Mouse (Mus musculus): ENCODE measurements at regions not wholly inside any gene's neighbourhood (a gene's known extent, or its start where the extent isn't known, plus 50 kb on each side); places are given as distances from the start of the nearest gene placed in this dataset.

GRCm38 (mm10) chr1:42018966-42019365, 676.6 kb upstream of the Pou3f3 start:
- intact Hi-C loops (cut with DNase I), result no loop called here
- no peak for TF ChIP-seq CTCF (IDR thresholded peaks at IDR 0.05)
- DNase-seq (ENCODE audit: extremely low spot score in 1 of 2, low spot score in 2 of 2), result no peak
- Histone ChIP-seq H3K4me3 (no peak overlapping the region), H3K27ac (no peak overlapping the region)

- no peak overlapping the region for H3K4me3 ChIP-seq
- TF ChIP-seq CTCF (IDR thresholded peaks at IDR 0.05), result no peak
- intact Hi-C loops (cut with DNase I), result no loop called here
- no peak overlapping the region for H3K27ac ChIP-seq
- no peak for DNase-seq (ENCODE audit: extremely low spot score in 1 of 2, low spot score in 2 of 2)
Observed at GRCm38 (mm10) chr1:42025781-42026180, 669.8 kb upstream of the Pou3f3 start.

DNA sequence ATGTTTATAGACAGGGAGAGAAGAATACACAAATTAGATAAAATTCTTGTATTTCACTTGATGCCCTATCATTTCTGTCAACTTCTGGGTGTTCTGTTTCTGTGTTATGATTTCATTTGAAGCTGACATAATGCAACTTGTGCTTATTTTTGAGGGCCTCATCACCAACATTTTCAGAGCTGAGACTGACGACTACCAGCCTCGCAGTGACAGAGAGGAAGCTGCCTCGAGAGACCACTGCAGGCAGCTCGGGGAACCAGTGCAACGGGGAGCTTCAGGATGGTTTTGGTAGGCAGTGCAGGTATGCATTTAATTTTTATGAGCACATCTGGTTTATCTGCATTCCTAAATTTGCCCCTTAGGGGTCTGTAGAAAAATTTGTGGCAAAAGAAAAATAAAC, 669.1 kb upstream of the Pou3f3 start:
- DNase-seq (ENCODE audit: extremely low spot score in 1 of 2, low spot score in 2 of 2), result no peak
- no peak for TF ChIP-seq CTCF (IDR thresholded peaks at IDR 0.05)
- no peak overlapping the region for H3K27ac ChIP-seq
- intact Hi-C loops (cut with DNase I), result no loop called here
- no peak overlapping the region for H3K4me3 ChIP-seq

GRCm38 (mm10) chr1:42033786-42034185, 661.8 kb upstream of the Pou3f3 start:
- DNase-seq (ENCODE audit: extremely low spot score in 1 of 2, low spot score in 2 of 2), result no peak
- intact Hi-C loops (cut with DNase I), result no loop called here
- H3K27ac ChIP-seq, result no peak overlapping the region
- no peak overlapping the region for H3K4me3 ChIP-seq
- no peak for TF ChIP-seq CTCF (IDR thresholded peaks at IDR 0.05)

DNA sequence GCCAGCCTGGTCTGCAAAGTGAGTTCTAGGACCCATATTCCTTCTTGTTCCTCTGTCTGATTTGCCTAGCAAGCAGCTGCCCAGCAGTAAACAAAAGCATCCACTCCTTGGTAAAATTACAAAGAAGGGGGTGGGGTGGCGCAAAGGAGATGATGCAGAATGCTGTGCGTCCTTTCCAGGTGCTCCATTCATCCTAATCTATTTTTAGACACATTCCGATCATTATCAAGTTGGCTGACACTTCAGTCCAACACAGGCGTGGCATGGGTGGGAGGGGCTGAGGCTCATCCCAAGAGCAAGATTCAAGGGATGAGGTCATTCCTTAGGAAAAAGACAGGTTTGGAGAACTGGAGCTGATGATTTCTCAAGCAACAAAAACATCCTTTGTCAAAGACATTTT, 660.2 kb upstream of the Pou3f3 start:
- no peak overlapping the region for H3K27ac ChIP-seq
- DNase-seq (ENCODE audit: extremely low spot score in 1 of 2, low spot score in 2 of 2), result no peak
- intact Hi-C loops (cut with DNase I), result no loop called here
- H3K4me3 ChIP-seq, result no peak overlapping the region
- TF ChIP-seq CTCF (IDR thresholded peaks at IDR 0.05), result no peak

- intact Hi-C loops (cut with DNase I), result no loop called here
- H3K27ac ChIP-seq, result no peak overlapping the region
- TF ChIP-seq CTCF (IDR thresholded peaks at IDR 0.05), result no peak
- DNase-seq (ENCODE audit: extremely low spot score in 1 of 2, low spot score in 2 of 2), result no peak
- H3K4me3 ChIP-seq, result no peak overlapping the region
Observed at GRCm38 (mm10) chr1:42041544-42041943, 654.0 kb upstream of the Pou3f3 start.

DNA sequence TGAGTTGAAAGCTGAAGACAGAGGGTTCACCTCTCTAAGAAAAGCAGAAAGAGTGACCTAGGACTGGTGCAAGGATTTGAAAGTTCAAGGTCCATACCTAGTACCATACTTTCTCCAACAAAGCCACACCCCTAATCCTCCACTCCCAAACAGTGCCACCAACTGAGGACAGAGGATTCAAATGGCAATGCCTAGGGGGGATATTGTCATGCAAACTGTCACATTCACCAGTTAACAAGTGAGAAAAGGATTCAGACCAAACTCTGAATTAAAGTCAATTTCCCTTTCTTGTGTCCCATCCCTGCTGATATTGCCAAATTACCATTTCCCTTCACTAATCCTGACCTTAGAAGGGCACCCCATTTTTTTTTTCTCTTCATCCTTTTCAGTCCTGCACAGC, 637.1 kb upstream of the Pou3f3 start:
- Histone ChIP-seq H3K4me3 (no peak overlapping the region), H3K27ac (no peak overlapping the region)
- intact Hi-C loops (cut with DNase I), result no loop called here
- no peak for DNase-seq (ENCODE audit: extremely low spot score in 1 of 2, low spot score in 2 of 2)
- no peak for TF ChIP-seq CTCF (IDR thresholded peaks at IDR 0.05)

DNA sequence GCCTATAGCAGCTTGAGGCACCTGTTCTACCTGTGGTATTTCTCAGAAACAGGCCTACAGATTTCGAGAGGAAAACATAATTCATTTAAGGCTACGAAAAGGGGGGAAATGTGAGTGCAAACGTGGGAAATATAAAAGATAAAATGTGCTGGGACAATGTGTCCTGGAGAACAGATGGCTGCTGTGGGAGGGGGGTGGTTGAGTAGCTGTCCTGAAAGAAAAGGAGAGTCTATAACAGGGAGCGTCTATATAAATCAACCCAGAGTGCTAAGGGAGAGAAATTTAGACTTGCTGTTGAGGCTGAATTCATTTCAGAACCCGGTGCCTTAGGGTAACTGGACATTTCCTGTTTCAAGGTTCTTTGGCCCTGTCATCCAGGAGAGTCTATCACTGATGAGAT, 625.5 kb upstream of the Pou3f3 start:
- peak overlapping the region; percentile 64; the same call in 1 of the 2 replicates for H3K27ac ChIP-seq
- intact Hi-C loops (cut with DNase I), result loop anchor here (2.0 kb wide), 1 partner anchor 57 kb away; no protein-coding TSS in a partner anchor

DNA sequence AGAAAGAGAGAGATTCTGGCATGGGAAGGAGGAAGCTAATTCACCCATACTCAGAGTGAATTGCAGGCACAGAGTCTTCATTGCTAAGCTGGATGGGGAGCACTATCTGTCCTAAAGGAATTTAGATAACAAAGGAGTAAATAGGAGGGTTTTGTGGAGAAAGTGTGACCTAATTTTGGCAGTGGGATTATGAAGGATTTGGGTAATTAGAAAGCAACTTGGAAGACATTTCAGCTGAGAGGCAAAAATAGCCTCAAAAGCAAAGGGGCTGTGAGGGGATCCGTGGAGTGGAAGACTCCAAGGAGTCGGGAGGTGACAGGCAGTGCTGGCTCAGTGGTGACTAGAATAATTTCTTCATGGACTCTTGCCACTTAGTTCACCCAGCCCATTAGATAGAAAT, 599.5 kb upstream of the Pou3f3 start:
- no peak for DNase-seq (ENCODE audit: extremely low spot score in 1 of 2, low spot score in 2 of 2)
- TF ChIP-seq CTCF (IDR thresholded peaks at IDR 0.05), result no peak
- Histone ChIP-seq H3K4me3 (no peak overlapping the region), H3K27ac (no peak overlapping the region)
- intact Hi-C loops (cut with DNase I), result no loop called here

More for the DNA sequence above, 625.5 kb upstream of the Pou3f3 start:
- peak in 1 of 2 experiments; percentile 52 for DNase-seq (ENCODE audit: extremely low spot score in 1 of 2, low spot score in 2 of 2)
- H3K4me3 ChIP-seq, result no peak overlapping the region
- TF ChIP-seq CTCF (IDR thresholded peaks at IDR 0.05), result no peak

DNA sequence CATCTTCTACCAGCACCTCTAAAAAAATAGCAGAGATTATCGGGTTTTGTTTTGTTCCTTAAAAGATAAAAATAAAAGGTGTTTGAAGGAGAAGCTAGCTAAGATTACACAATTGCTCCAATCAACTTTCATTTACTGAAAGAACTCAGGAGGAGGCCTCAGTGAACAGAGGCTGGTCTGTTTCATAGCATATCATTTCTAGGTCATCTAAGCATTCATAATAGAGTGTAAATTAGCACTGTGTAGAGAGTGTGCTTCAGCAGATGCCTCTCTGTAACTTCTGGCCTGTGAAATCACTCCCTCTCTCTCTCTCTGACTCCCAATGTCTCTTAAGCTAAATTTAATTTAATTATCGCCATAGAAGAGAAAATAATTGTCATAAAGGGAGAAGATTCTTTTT, 597.0 kb upstream of the Pou3f3 start:
- TF ChIP-seq CTCF (IDR thresholded peaks at IDR 0.05), result no peak
- intact Hi-C loops (cut with DNase I), result no loop called here
- no peak for DNase-seq (ENCODE audit: extremely low spot score in 1 of 2, low spot score in 2 of 2)
- no peak overlapping the region for H3K4me3 ChIP-seq
- no peak overlapping the region for H3K27ac ChIP-seq

DNA sequence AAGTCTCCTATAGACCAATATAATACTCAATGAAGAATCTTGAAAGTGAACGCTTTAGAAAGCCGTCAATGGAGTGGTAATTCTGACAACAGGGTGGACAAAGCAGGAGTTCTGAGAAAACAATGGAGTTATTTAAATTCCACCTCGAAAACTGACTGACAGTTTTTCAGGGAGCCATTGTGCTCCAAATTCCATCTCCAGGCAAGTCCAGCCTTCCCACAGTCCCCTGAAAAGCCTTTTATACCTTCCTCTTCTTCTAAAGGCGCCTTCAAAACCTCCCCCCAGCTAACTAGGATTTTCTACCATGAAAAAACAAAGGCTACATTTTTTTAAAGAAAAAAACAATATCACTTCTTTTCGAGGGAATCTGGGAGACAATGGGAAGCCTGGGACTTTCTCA, 588.0 kb upstream of the Pou3f3 start:
- Histone ChIP-seq H3K4me3 (no peak overlapping the region), H3K27ac (no peak overlapping the region)
- TF ChIP-seq CTCF (IDR thresholded peaks at IDR 0.05), result no peak
- intact Hi-C loops (cut with DNase I), result no loop called here
- no peak for DNase-seq (ENCODE audit: extremely low spot score in 1 of 2, low spot score in 2 of 2)

- no peak for DNase-seq (ENCODE audit: extremely low spot score in 1 of 2, low spot score in 2 of 2)
- TF ChIP-seq CTCF (IDR thresholded peaks at IDR 0.05), result no peak
- no peak overlapping the region for H3K4me3 ChIP-seq
- intact Hi-C loops (cut with DNase I), result no loop called here
- H3K27ac ChIP-seq, result no peak overlapping the region
Observed at GRCm38 (mm10) chr1:42107925-42108324, 587.6 kb upstream of the Pou3f3 start.

- Histone ChIP-seq H3K27ac (no peak overlapping the region), H3K4me3 (no peak overlapping the region)
- DNase-seq (ENCODE audit: extremely low spot score in 1 of 2, low spot score in 2 of 2), result no peak
- TF ChIP-seq CTCF (IDR thresholded peaks at IDR 0.05), result no peak
- intact Hi-C loops (cut with DNase I), result no loop called here
Observed at GRCm38 (mm10) chr1:42152175-42152790, 543.3 kb upstream of the Pou3f3 start.

Measured in left cerebral cortex, adult 2 months (tissue).